Mouse (Mus musculus) thymus, adult 2 months (tissue): ENCODE results near the gene Csn1s2a. TPM values are rescaled to one million over a fixed set of nuclear protein-coding genes. Genes with fewer than 3 reads are reported as not detected.

ENCODE experiments used
- DNase-seq: peaks from one replicate; pipeline ENCODE4 v3.0.0; 2021
- H3K27ac ChIP-seq: fragments of 200-500 bp; 2 replicates; pipeline ENCODE4 v1.5.1; 2012; ENCODE audit warnings: low read length, control low read depth; ENCODE audit not compliant: control insufficient read depth, insufficient read depth
- H3K27me3 ChIP-seq: fragments of 200-500 bp; 2 replicates; pipeline ENCODE4 v1.6.1; 2012; ENCODE audit warnings: mild to moderate bottlenecking, low read length, moderate library complexity, mixed read lengths; ENCODE audit not compliant: control insufficient read depth, insufficient read depth
- H3K36me3 ChIP-seq: fragments of 200-500 bp; 2 replicates; pipeline ENCODE4 v1.6.1; 2012; ENCODE audit warnings: mild to moderate bottlenecking, low read length, moderate library complexity; ENCODE audit not compliant: control insufficient read depth, insufficient read depth
- H3K4me1 ChIP-seq: fragments of 200-500 bp; replicated peaks from 2 replicates; pipeline ENCODE4 v1.6.1; 2012; ENCODE audit warnings: low read length; ENCODE audit not compliant: control insufficient read depth, insufficient read depth
- H3K4me3 ChIP-seq: fragments of 200-500 bp; 2 replicates; pipeline ENCODE4 v1.5.1; 2012; ENCODE audit warnings: mild to moderate bottlenecking, low read length, control low read depth, moderate library complexity; ENCODE audit not compliant: control insufficient read depth, insufficient read depth
- CTCF ChIP-seq: fragments of 200-500 bp; IDR thresholded peaks from 2 replicates; pipeline ENCODE4 v1.5.1; 2012; ENCODE audit warnings: mild to moderate bottlenecking, control low read depth, low read length, moderate library complexity, borderline replicate concordance; ENCODE audit not compliant: control insufficient read depth, poor library complexity, insufficient read depth; ENCODE audit errors: extremely low read depth
- POLR2A ChIP-seq: fragments of 200-500 bp; IDR thresholded peaks from 2 replicates; pipeline ENCODE4 v1.6.1; 2012; ENCODE audit warnings: mild to moderate bottlenecking, low read length, control low read depth, moderate library complexity; ENCODE audit not compliant: control insufficient read depth, poor library complexity, insufficient read depth; ENCODE audit errors: extremely low read depth
- WGBS: fragments of 180-500 bp; shearing (Covaris S2); methylation state at CpG from one replicate; pipeline ENCODE4 v1.1.7; 2018; 5-methylcytosine and 5-hydroxymethylcytosine counted together
- polyA plus RNA-seq: library from polyadenylated mRNA; depleted of rRNA; stranded (reverse); fragments of >200 nt; gene quantifications from 2 replicates; pipeline ENCODE4 v1.2.3, GENCODE M21; 2012; rRNA removed

Csn1s2a gene
- polyA plus RNA-seq, 1 experiment: 0.88 TPM

GRCm38 (mm10) chr5:87809253-87809652 is 34.9 kb downstream of the Csn1s2a start:
- Histone ChIP-seq H3K27ac (no peak overlapping the region), H3K27me3 (no peaks in the 10 kb centered on the region), H3K4me3 (no peak overlapping the region), H3K4me1 (no peaks in the 10 kb centered on the region), H3K36me3 (no peaks in the 10 kb centered on the region)
- no peak for TF ChIP-seq POLR2A
- TF ChIP-seq CTCF: no peak
- WGBS: 69% methylated on average over 2 of the region's 2 CpGs
- DNase-seq: no peak

- 59% methylated on average over 1 of the region's 1 CpGs for WGBS
- no peak for DNase-seq
- Histone ChIP-seq H3K27ac (no peak within 1 kb of the TSS), H3K4me3 (no peak within 1 kb of the TSS), H3K36me3 (no peaks in the 10 kb centered on the region), H3K27me3 (no peaks in the 10 kb centered on the region), H3K4me1 (no peaks in the 10 kb centered on the region)
- TF ChIP-seq CTCF (no peak), POLR2A (no peak)
Measured at GRCm38 (mm10) chr5:87825386-87825785, 51.0 kb downstream of the Csn1s2a start, which contains the start of gene Prr27. Gene Prr27, plus strand, starts transcription at chr5:87825686.

Other genes starting within 250 kb of the Csn1s2a start
- gene Sult1b1, start 236.4 kb upstream of the Csn1s2a start, polyA plus RNA-seq: not detected in 2 replicates
- 0.04 and 0.08 TPM in 2 replicates for gene Sult1d1, start 205.5 kb upstream of the Csn1s2a start, polyA plus RNA-seq
- not detected in 2 replicates for gene Sult1e1, start 183.0 kb upstream of the Csn1s2a start, polyA plus RNA-seq
- gene Csn1s1, start 108.4 kb upstream of the Csn1s2a start, polyA plus RNA-seq: 0.34 and 0.88 TPM in 2 replicates
- gene Csn2, start 74.9 kb upstream of the Csn1s2a start, polyA plus RNA-seq: 41.8 and 47.3 TPM in 2 replicates
- gene Csn1s2b, start 33.5 kb downstream of the Csn1s2a start, polyA plus RNA-seq: not detected in 2 replicates
- gene Prr27, start 51.1 kb downstream of the Csn1s2a start, polyA plus RNA-seq: not detected in 2 replicates
- gene Odam, start 110.5 kb downstream of the Csn1s2a start, polyA plus RNA-seq: 0.31 and 0.47 TPM in 2 replicates
- 0.13 and 0.70 TPM in 2 replicates for gene Csn3, start 151.0 kb downstream of the Csn1s2a start, polyA plus RNA-seq
- gene 2310003L06Rik, start 194.9 kb downstream of the Csn1s2a start, polyA plus RNA-seq: not detected in 2 replicates
- gene Gm28434, start 194.9 kb downstream of the Csn1s2a start, polyA plus RNA-seq: not detected in 2 replicates
- not detected in 2 replicates for gene Cabs1, start 204.9 kb downstream of the Csn1s2a start, polyA plus RNA-seq
- gene Smr3a, start 228.0 kb downstream of the Csn1s2a start, polyA plus RNA-seq: not detected in 2 replicates